Mouse (Mus musculus): Measurements from ENCODE around the gene Pip4k2b. TPM values are rescaled to one million over a fixed set of nuclear protein-coding genes. Genes with fewer than 3 reads are reported as not detected.
A peak's percentile ranks its signal among the peaks of the same experiment; 100 is the strongest.

The Pip4k2b gene
- polyA plus RNA-seq, 1 experiment from 2014 or later, result 2.2 TPM

- no peak overlapping the region for H3K4me3 ChIP-seq (ENCODE audit: low read depth, low read length)
- no peaks in the 10 kb centered on the region for H3K4me1 ChIP-seq (ENCODE audit: control insufficient read depth, insufficient read depth, low read length)
- no peak overlapping the region for H3K9ac ChIP-seq (ENCODE audit: low read depth, low read length)
- peak; percentile 17; the same call in 1 of the 2 replicates for ATAC-seq (ENCODE audit: low read depth)
- H3K4me2 ChIP-seq (ENCODE audit: low read depth, low read length), result no peak overlapping the region
- H3K36me3 ChIP-seq (ENCODE audit: control insufficient read depth, insufficient read depth, low read length), result peaks cover 92% of the 10 kb centered on the region
- DNase-seq (ENCODE audit: low spot score), result no peak
- 82% methylated on average over 11 of the region's 15 CpGs for WGBS
- no peak overlapping the region for H3K27ac ChIP-seq (replicated peaks; ENCODE audit: low read depth, low read length)
- H3K9me3 ChIP-seq (ENCODE audit: control insufficient read depth, low read length), result no peaks in the 10 kb centered on the region
- no peaks in the 10 kb centered on the region for H3K27me3 ChIP-seq (replicated peaks; ENCODE audit: control insufficient read depth, insufficient read depth, low read length)
Measured at GRCm38 (mm10) chr11:97676050-97676754, 68.3 kb downstream of the Pip4k2b start.

DNA sequence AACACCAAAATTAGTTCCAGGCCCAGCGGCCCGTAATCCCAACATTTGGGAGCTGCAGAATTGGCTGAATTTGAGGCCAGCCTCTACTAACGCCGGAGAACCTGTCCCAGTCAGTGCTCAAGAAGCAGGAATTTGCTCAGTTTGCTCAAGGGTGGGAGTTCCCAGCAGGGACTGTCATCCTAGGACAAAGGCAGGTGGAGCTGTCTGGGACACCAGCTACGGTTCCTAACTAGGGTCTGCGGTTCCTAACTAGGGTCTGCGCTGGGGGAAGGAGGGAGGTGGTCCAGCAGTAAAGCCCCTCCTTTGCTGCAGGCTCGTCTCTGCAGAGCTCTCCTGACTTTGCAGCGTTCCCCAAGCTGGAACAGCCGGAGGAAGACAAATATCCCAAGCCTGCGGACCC lies 71.4 kb downstream of the Pip4k2b start:
- Histone ChIP-seq H3K4me3 (ENCODE audit: low read depth, low read length) (no peak overlapping the region), H3K4me1 (ENCODE audit: control insufficient read depth, insufficient read depth, low read length) (no peaks in the 10 kb centered on the region), H3K27ac (replicated peaks; ENCODE audit: low read depth, low read length) (no peak overlapping the region), H3K4me2 (ENCODE audit: low read depth, low read length) (no peak overlapping the region), H3K9ac (ENCODE audit: low read depth, low read length) (no peak overlapping the region), H3K9me3 (ENCODE audit: control insufficient read depth, low read length) (no peaks in the 10 kb centered on the region), H3K36me3 (ENCODE audit: control insufficient read depth, insufficient read depth, low read length) (peaks cover 94% of the 10 kb centered on the region), H3K27me3 (replicated peaks; ENCODE audit: control insufficient read depth, insufficient read depth, low read length) (no peaks in the 10 kb centered on the region)
- ATAC-seq (ENCODE audit: low read depth) (no peak), DNase-seq (ENCODE audit: low spot score) (no peak)
- 86% methylated on average over 11 of the region's 11 CpGs for WGBS

GRCm38 (mm10) chr11:97671177-97671527 lies 73.4 kb downstream of the Pip4k2b start:
- ATAC-seq (ENCODE audit: low read depth) (no peak), DNase-seq (ENCODE audit: low spot score) (peak; percentile 26)
- H3K4me2 ChIP-seq (ENCODE audit: low read depth, low read length), result no peak overlapping the region
- H3K9ac ChIP-seq (ENCODE audit: low read depth, low read length), result 0 out of 2 replicates have a peak overlapping the region, but pooled peaks have one; percentile 19
- no peaks in the 10 kb centered on the region for H3K9me3 ChIP-seq (ENCODE audit: control insufficient read depth, low read length)
- H3K4me1 ChIP-seq (ENCODE audit: control insufficient read depth, insufficient read depth, low read length), result no peaks in the 10 kb centered on the region
- no peaks in the 10 kb centered on the region for H3K27me3 ChIP-seq (replicated peaks; ENCODE audit: control insufficient read depth, insufficient read depth, low read length)
- WGBS, result 47% methylated on average over 2 of the region's 2 CpGs
- H3K4me3 ChIP-seq (ENCODE audit: low read depth, low read length), result no peak overlapping the region
- peaks cover 92% of the 10 kb centered on the region for H3K36me3 ChIP-seq (ENCODE audit: control insufficient read depth, insufficient read depth, low read length)
- peak overlapping the region; percentile 52 for H3K27ac ChIP-seq (replicated peaks; ENCODE audit: low read depth, low read length)

GRCm38 (mm10) chr11:97670234-97671176 lies 74.0 kb downstream of the Pip4k2b start:
- Histone ChIP-seq H3K4me3 (ENCODE audit: low read depth, low read length) (no peak overlapping the region), H3K9me3 (ENCODE audit: control insufficient read depth, low read length) (no peaks in the 10 kb centered on the region), H3K27ac (replicated peaks; ENCODE audit: low read depth, low read length) (peak overlapping the region; percentile 52), H3K9ac (ENCODE audit: low read depth, low read length) (0 out of 2 replicates have a peak overlapping the region, but pooled peaks have one; percentile 19), H3K4me2 (ENCODE audit: low read depth, low read length) (no peak overlapping the region), H3K36me3 (ENCODE audit: control insufficient read depth, insufficient read depth, low read length) (peaks cover 92% of the 10 kb centered on the region), H3K27me3 (replicated peaks; ENCODE audit: control insufficient read depth, insufficient read depth, low read length) (no peaks in the 10 kb centered on the region), H3K4me1 (ENCODE audit: control insufficient read depth, insufficient read depth, low read length) (no peaks in the 10 kb centered on the region)
- 63% methylated on average over 13 of the region's 13 CpGs for WGBS
- ATAC-seq (ENCODE audit: low read depth), result peak; percentile 27; the same call in 1 of the 2 replicates
- peak; percentile 36 for DNase-seq (ENCODE audit: low spot score)

DNA sequence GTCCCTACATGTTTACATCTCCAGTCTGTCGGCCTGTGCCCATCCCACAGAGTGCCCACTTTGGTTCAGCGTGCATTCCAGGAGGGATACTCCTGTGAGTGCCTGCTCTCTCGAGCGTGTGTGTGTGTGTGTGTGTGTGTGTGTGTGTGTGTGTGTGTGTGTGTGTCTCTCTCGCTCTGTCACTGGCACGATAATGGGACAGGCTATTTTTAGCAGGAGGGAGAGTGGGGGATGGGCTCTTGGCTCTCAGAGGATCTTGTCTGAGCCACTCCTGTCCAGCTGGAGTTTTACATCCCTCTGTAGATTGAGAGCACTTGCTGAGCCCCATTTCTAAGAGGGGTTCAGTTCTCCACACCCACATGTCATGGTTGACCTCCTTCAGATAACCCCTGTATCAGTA lies 74.7 kb downstream of the Pip4k2b start:
- H3K9me3 ChIP-seq (ENCODE audit: control insufficient read depth, low read length), result no peaks in the 10 kb centered on the region
- no peak for ATAC-seq (ENCODE audit: low read depth)
- peaks cover 89% of the 10 kb centered on the region for H3K36me3 ChIP-seq (ENCODE audit: control insufficient read depth, insufficient read depth, low read length)
- H3K4me1 ChIP-seq (ENCODE audit: control insufficient read depth, insufficient read depth, low read length), result peaks cover under 1% of the 10 kb centered on the region; the same call in 1 of the 2 replicates
- WGBS, result 33% methylated on average over 6 of the region's 6 CpGs
- no peak overlapping the region for H3K27ac ChIP-seq (replicated peaks; ENCODE audit: low read depth, low read length)
- H3K4me3 ChIP-seq (ENCODE audit: low read depth, low read length), result no peak overlapping the region
- no peaks in the 10 kb centered on the region for H3K27me3 ChIP-seq (replicated peaks; ENCODE audit: control insufficient read depth, insufficient read depth, low read length)
- DNase-seq (ENCODE audit: low spot score), result peak; percentile 61
- no peak overlapping the region for H3K9ac ChIP-seq (ENCODE audit: low read depth, low read length)
- H3K4me2 ChIP-seq (ENCODE audit: low read depth, low read length), result no peak overlapping the region

DNA sequence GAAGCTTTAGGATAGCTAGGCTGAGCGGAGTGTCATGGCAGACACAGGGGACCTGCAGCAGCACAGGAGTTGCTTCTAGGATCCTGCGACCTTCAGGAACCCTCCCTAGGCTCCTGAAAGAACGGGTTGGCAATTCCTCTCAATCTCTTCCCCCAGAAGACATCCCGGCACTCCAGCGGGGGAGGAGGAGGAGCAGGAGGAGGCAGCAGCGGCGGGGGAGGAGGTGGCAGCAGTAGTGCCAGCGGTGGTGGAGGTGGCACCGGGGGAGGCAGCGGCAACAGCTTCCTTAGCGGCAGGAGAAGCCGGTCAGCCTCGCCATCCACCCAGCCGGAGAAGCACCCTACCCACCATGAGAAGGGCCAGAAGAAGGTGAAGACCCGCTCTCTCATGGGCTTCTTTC lies 75.2 kb downstream of the Pip4k2b start:
- Histone ChIP-seq H3K4me3 (ENCODE audit: low read depth, low read length) (no peak overlapping the region), H3K27ac (replicated peaks; ENCODE audit: low read depth, low read length) (no peak overlapping the region), H3K4me2 (ENCODE audit: low read depth, low read length) (no peak overlapping the region), H3K9me3 (ENCODE audit: control insufficient read depth, low read length) (no peaks in the 10 kb centered on the region), H3K36me3 (ENCODE audit: control insufficient read depth, insufficient read depth, low read length) (peaks cover 83% of the 10 kb centered on the region), H3K9ac (ENCODE audit: low read depth, low read length) (no peak overlapping the region), H3K27me3 (replicated peaks; ENCODE audit: control insufficient read depth, insufficient read depth, low read length) (no peaks in the 10 kb centered on the region), H3K4me1 (ENCODE audit: control insufficient read depth, insufficient read depth, low read length) (peaks cover 6% of the 10 kb centered on the region)
- ATAC-seq (ENCODE audit: low read depth) (no peak), DNase-seq (ENCODE audit: low spot score) (no peak)
- WGBS, result 35% methylated on average over 9 of the region's 15 CpGs

DNA sequence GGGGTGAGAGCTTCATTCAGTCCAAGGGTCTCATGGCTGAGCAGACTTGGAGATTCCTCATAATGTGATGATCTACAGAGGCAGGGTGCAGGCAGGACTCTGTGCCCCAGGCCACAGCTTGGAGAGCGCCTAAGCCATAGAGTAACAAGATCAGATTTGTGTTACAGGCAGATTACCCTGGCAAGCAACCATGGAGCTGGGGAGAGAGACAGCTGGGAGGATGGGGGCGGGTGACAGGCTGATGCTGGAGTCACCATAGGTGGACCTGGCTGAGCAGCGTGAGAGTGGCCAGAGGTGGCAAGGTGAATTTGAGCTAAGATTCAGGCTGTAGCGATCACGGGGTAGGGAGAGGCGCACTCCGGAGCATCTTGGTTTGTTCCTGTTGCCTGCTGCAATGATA lies 76.3 kb downstream of the Pip4k2b start:
- Histone ChIP-seq H3K27me3 (replicated peaks; ENCODE audit: control insufficient read depth, insufficient read depth, low read length) (no peaks in the 10 kb centered on the region), H3K4me1 (ENCODE audit: control insufficient read depth, insufficient read depth, low read length) (peaks cover 6% of the 10 kb centered on the region), H3K4me3 (ENCODE audit: low read depth, low read length) (no peak overlapping the region), H3K9ac (ENCODE audit: low read depth, low read length) (no peak overlapping the region), H3K9me3 (ENCODE audit: control insufficient read depth, low read length) (no peaks in the 10 kb centered on the region), H3K36me3 (ENCODE audit: control insufficient read depth, insufficient read depth, low read length) (peaks cover 72% of the 10 kb centered on the region), H3K4me2 (ENCODE audit: low read depth, low read length) (no peak overlapping the region), H3K27ac (replicated peaks; ENCODE audit: low read depth, low read length) (no peak overlapping the region)
- ATAC-seq (ENCODE audit: low read depth) (no peak), DNase-seq (ENCODE audit: low spot score) (no peak)
- WGBS, result 86% methylated on average over 7 of the region's 7 CpGs

DNA sequence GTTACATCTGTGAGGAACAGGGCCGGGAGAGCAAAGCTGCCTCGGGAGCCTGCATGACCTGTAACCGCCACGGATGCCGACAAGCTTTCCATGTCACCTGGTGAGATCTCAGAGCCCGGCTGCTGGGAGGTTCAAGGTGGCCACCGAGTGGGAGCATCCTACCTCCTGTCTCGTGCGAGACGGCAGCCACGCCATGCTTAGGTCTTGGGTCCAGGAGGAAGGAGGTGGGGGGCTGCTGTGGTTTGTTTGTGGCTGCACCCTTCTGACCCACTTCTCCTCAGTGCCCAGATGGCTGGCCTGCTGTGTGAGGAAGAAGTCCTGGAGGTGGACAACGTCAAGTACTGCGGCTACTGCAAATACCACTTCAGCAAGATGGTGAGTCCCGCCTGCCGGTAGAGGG lies 77.7 kb downstream of the Pip4k2b start:
- peaks cover 8% of the 10 kb centered on the region for H3K27me3 ChIP-seq (replicated peaks; ENCODE audit: control insufficient read depth, insufficient read depth, low read length)
- no peak overlapping the region for H3K9ac ChIP-seq (ENCODE audit: low read depth, low read length)
- WGBS, result 89% methylated on average over 15 of the region's 15 CpGs
- peaks cover 13% of the 10 kb centered on the region for H3K4me1 ChIP-seq (ENCODE audit: control insufficient read depth, insufficient read depth, low read length)
- DNase-seq (ENCODE audit: low spot score), result no peak
- no peak for ATAC-seq (ENCODE audit: low read depth)
- H3K4me3 ChIP-seq (ENCODE audit: low read depth, low read length), result no peak overlapping the region
- H3K9me3 ChIP-seq (ENCODE audit: control insufficient read depth, low read length), result no peaks in the 10 kb centered on the region
- H3K4me2 ChIP-seq (ENCODE audit: low read depth, low read length), result no peak overlapping the region
- peaks cover 59% of the 10 kb centered on the region for H3K36me3 ChIP-seq (ENCODE audit: control insufficient read depth, insufficient read depth, low read length)
- H3K27ac ChIP-seq (replicated peaks; ENCODE audit: low read depth, low read length), result no peak overlapping the region

All from embryonic facial prominence, embryonic 14.5 days (tissue).